Mouse (Mus musculus) liver, embryonic 14.5 days (tissue): ENCODE results near the gene Gfra1.

ENCODE experiments used
- CTCF ChIP-seq: IDR thresholded peaks from 2 replicates; pipeline ENCODE4 v1.5.1; 2016; ENCODE audit warnings: antibody characterized with exemption, low read depth, control low read depth
- EP300 ChIP-seq: IDR thresholded peaks from 2 replicates; pipeline ENCODE4 v1.6.1; 2016; ENCODE audit warnings: antibody characterized with exemption, low read depth

GRCm38 (mm10) chr19:58438762-58439161 lies 16.9 kb downstream of the Gfra1 start:
- TF ChIP-seq CTCF (no peak), EP300 (no peak)
